Mouse (Mus musculus): ENCODE measurements around the gene Mup19. TPM values are rescaled to one million over a fixed set of nuclear protein-coding genes. Genes with fewer than 3 reads are reported as not detected.
"Not testable (repeated sequence)": the region's sequence is repeated elsewhere in the genome, so short reads cannot be mapped to it uniquely, and the experiment has no call there.

Gene Mup19
- not detected in 2 replicates for polyA plus RNA-seq (2015; fragmentation: Nextera tagmentation; extraction: Ambion mirVana)

DNA sequence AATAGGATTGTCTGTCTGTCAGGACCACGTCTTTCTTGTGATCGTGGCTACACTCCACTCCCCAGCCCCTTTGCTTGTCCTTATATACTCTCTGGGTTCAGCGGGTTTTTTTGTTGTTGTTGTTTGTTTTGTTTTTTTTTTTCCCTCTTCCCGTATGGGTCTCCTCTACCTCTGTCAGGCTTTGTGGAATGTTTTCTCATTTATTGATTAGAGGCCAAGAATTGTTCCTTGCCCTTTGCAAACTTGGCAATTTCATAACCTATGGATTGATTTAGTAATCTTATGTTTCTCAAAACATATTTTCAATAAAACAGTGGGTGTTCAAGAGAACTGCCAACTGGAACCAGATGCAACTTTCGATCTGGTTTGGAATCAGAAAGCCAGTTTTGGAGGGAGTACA, at the start of gene Mup19:
Mup19 (minus strand) TSS at position 101 of the 400 bp plus-strand sequence.
- not testable (repeated sequence) for ATAC-seq; H3K9me3 ChIP-seq (ENCODE audit: control insufficient read depth, low read length); H3K4me3 ChIP-seq (ENCODE audit: low read length); H3K27me3 ChIP-seq (replicated peaks; ENCODE audit: control insufficient read depth, insufficient read depth, low read length); H3K9ac ChIP-seq (ENCODE audit: low read depth, low read length); H3K4me2 ChIP-seq (ENCODE audit: low read length); H3K4me1 ChIP-seq (ENCODE audit: control insufficient read depth, insufficient read depth, low read depth, low read length); H3K27ac ChIP-seq (ENCODE audit: low read depth, low read length); H3K36me3 ChIP-seq (ENCODE audit: control insufficient read depth, insufficient read depth, low read length)
- 92% methylated on average over 1 of the region's 5 CpGs for WGBS

DNA sequence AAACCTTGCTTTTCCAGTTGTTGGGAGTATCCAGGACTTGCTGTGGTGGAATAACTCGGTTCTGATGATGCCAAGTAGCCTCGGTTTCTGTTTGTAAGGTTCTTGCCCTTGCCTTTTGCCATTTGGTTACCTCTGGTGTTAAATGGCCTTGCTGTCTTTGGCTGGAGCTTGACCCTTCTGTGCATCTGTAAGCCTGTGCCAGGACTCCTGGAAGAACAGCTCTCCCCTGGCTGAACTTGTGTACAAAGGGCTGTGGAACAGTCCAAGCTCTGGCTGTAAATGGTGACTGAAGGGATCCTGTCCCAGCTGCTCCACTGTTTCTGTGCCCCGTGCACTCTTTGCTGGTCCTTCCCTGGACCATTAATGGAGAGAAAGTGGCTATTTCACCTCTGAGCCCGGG, 47.1 kb upstream of the Mup19 start:
- Histone ChIP-seq H3K4me2 (ENCODE audit: low read length) (no peak overlapping the region), H3K9me3 (ENCODE audit: control insufficient read depth, low read length) (no peaks in the 10 kb centered on the region), H3K36me3 (ENCODE audit: control insufficient read depth, insufficient read depth, low read length) (no peaks in the 10 kb centered on the region), H3K9ac (ENCODE audit: low read depth, low read length) (no peak overlapping the region), H3K27ac (ENCODE audit: low read depth, low read length) (no peak overlapping the region), H3K4me1 (ENCODE audit: control insufficient read depth, insufficient read depth, low read depth, low read length) (no peaks in the 10 kb centered on the region), H3K4me3 (ENCODE audit: low read length) (no peak overlapping the region), H3K27me3 (replicated peaks; ENCODE audit: control insufficient read depth, insufficient read depth, low read length) (no peaks in the 10 kb centered on the region)
- 72% methylated on average over 4 of the region's 4 CpGs for WGBS
- ATAC-seq: no peak

DNA sequence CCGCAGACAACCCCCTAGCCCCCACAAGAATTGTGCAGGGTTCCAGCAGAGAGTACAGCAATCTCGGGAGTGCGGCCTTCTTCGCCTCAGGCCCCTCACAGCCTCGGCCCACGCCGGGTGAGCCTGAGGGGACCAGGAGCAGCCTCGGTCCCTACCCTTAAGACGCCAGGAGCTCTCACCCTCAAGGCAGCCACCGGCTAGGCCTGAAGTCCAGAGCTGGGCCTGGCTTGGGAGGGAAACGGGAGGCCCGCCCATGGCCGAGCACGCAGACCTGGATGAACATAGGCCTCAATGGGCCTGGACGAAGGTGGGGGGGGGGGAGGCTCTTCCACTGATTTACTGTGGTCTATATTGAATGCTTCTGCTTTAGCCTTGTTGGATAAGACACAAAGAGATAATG, 41.1 kb upstream of the Mup19 start:
- H3K36me3 ChIP-seq (ENCODE audit: control insufficient read depth, insufficient read depth, low read length): no peaks in the 10 kb centered on the region
- no peak overlapping the region for H3K4me2 ChIP-seq (ENCODE audit: low read length)
- no peak overlapping the region for H3K4me3 ChIP-seq (ENCODE audit: low read length)
- H3K9me3 ChIP-seq (ENCODE audit: control insufficient read depth, low read length): peaks cover 4% of the 10 kb centered on the region; the same call in 1 of the 2 replicates
- H3K9ac ChIP-seq (ENCODE audit: low read depth, low read length): no peak overlapping the region
- H3K27ac ChIP-seq (ENCODE audit: low read depth, low read length): no peak overlapping the region
- H3K27me3 ChIP-seq (replicated peaks; ENCODE audit: control insufficient read depth, insufficient read depth, low read length): no peaks in the 10 kb centered on the region
- no peaks in the 10 kb centered on the region for H3K4me1 ChIP-seq (ENCODE audit: control insufficient read depth, insufficient read depth, low read depth, low read length)
- 94% methylated on average over 15 of the region's 15 CpGs for WGBS
- no peak for ATAC-seq

DNA sequence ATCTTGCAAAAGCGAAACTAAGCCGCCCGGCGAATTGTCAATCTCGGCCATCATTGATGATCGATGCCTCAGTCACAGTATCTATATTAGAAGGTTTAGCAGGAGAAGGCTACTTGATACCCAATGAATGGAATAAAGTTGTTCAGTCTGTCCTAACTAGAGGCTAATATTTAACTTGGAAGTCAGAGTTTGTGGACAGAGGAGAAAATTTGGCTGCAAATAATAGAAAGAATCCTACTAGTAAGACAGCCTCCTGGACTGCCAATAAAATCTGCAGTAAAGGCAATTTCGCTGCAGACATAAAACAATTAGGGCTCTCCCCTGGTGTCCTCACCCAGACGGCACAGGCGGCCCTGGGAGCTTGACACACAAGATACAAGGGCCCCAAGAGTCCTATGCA, 40.5 kb upstream of the Mup19 start:
- not testable (repeated sequence) for H3K36me3 ChIP-seq (ENCODE audit: control insufficient read depth, insufficient read depth, low read length); H3K27ac ChIP-seq (ENCODE audit: low read depth, low read length); H3K27me3 ChIP-seq (replicated peaks; ENCODE audit: control insufficient read depth, insufficient read depth, low read length); H3K9me3 ChIP-seq (ENCODE audit: control insufficient read depth, low read length); H3K4me3 ChIP-seq (ENCODE audit: low read length); H3K4me1 ChIP-seq (ENCODE audit: control insufficient read depth, insufficient read depth, low read depth, low read length); H3K9ac ChIP-seq (ENCODE audit: low read depth, low read length); ATAC-seq; H3K4me2 ChIP-seq (ENCODE audit: low read length)
- 94% methylated on average over 9 of the region's 9 CpGs for WGBS

DNA sequence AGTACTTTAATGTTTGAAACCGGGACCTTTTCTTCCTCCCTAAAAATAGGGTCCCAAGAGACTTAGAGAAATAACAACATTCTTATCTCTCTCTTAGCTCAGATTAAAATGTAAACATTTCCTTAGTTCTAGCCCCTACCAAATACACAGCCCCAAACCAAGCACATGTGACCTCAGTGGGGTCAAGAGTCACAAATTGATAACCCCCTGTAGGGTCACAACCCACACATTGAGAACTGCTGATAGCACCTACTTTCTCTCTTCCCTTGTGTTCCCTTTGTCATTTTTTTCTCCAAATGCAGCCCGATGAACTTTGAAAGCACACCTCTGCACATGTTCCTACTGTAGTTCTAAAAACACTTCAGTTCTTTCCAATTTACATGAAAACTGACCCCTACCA, 33.5 kb upstream of the Mup19 start:
- H3K4me3 ChIP-seq (ENCODE audit: low read length): no peak overlapping the region
- H3K27me3 ChIP-seq (replicated peaks; ENCODE audit: control insufficient read depth, insufficient read depth, low read length): no peaks in the 10 kb centered on the region
- H3K36me3 ChIP-seq (ENCODE audit: control insufficient read depth, insufficient read depth, low read length): no peaks in the 10 kb centered on the region
- no peak overlapping the region for H3K9ac ChIP-seq (ENCODE audit: low read depth, low read length)
- 89% methylated on average over 2 of the region's 2 CpGs for WGBS
- H3K4me2 ChIP-seq (ENCODE audit: low read length): no peak overlapping the region
- H3K4me1 ChIP-seq (ENCODE audit: control insufficient read depth, insufficient read depth, low read depth, low read length): no peaks in the 10 kb centered on the region
- H3K9me3 ChIP-seq (ENCODE audit: control insufficient read depth, low read length): no peaks in the 10 kb centered on the region
- H3K27ac ChIP-seq (ENCODE audit: low read depth, low read length): no peak overlapping the region
- no peak for ATAC-seq

DNA sequence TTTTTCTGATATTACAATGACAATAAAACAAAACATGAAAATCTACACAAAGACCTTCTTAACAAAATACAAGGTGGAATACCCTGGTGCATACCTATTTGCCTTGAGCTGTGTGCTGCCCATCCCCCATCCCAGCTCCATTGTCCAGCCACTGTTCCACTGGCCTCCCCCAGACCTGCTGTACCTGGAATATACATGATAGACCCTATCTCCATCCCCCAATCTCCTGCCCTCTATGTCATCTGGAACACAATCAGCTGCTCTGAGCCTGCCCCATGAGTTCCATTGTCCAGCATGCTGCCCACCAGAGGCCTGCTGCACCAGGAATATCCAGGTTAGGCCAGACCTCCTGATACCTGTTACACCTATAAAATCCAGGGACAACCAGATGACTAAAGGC, 31.4 kb upstream of the Mup19 start:
- no peaks in the 10 kb centered on the region for H3K27me3 ChIP-seq (replicated peaks; ENCODE audit: control insufficient read depth, insufficient read depth, low read length)
- no peak overlapping the region for H3K27ac ChIP-seq (ENCODE audit: low read depth, low read length)
- no peaks in the 10 kb centered on the region for H3K36me3 ChIP-seq (ENCODE audit: control insufficient read depth, insufficient read depth, low read length)
- no peaks in the 10 kb centered on the region for H3K9me3 ChIP-seq (ENCODE audit: control insufficient read depth, low read length)
- H3K4me3 ChIP-seq (ENCODE audit: low read length): no peak overlapping the region
- ATAC-seq: no peak
- no peak overlapping the region for H3K9ac ChIP-seq (ENCODE audit: low read depth, low read length)
- H3K4me1 ChIP-seq (ENCODE audit: control insufficient read depth, insufficient read depth, low read depth, low read length): no peaks in the 10 kb centered on the region
- no peak overlapping the region for H3K4me2 ChIP-seq (ENCODE audit: low read length)

DNA sequence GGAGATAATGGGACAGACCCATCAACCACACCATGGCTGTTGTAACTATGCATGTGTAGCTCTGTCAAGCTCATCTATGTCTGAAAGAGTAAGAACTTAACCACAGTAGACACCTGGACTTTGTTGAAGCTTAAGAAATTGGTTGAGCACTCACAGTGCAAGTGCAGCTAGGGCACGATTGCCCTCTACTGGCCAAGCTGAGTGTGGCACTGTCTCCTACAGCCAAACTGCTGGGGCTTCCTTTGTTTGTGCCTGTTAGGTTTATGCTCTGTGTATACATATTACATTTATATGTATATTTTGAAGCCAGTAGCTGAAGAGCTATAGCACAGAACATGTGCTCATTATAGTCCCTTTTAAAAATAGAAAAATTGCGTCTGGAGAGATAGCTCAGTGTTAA, 29.1 kb upstream of the Mup19 start:
- H3K4me2 ChIP-seq (ENCODE audit: low read length); H3K4me3 ChIP-seq (ENCODE audit: low read length); H3K27ac ChIP-seq (ENCODE audit: low read depth, low read length); H3K4me1 ChIP-seq (ENCODE audit: control insufficient read depth, insufficient read depth, low read depth, low read length); H3K9ac ChIP-seq (ENCODE audit: low read depth, low read length); H3K27me3 ChIP-seq (replicated peaks; ENCODE audit: control insufficient read depth, insufficient read depth, low read length); ATAC-seq; H3K9me3 ChIP-seq (ENCODE audit: control insufficient read depth, low read length); H3K36me3 ChIP-seq (ENCODE audit: control insufficient read depth, insufficient read depth, low read length): not testable (repeated sequence)
- WGBS: 24% methylated on average over 2 of the region's 2 CpGs

DNA sequence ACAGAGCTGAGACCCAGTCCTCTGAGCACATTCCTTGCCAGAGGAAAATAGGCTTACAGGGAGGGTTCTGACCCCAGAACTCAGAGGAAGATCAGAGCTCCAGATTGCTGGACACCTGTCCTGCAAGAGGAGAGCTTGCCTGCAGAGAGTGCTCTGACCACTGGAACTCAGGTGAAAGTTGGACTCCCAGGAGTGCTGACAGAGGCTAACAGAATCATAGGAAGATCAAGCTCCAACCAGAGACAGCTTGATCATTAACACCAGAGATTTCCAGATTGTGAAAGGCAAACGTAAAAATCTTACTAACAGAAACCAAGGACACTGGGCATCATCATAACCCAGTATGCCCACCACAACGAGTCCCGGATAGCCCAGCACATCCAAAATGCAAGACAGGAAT, 26.9 kb upstream of the Mup19 start:
- ATAC-seq; H3K27me3 ChIP-seq (replicated peaks; ENCODE audit: control insufficient read depth, insufficient read depth, low read length); H3K9me3 ChIP-seq (ENCODE audit: control insufficient read depth, low read length); H3K36me3 ChIP-seq (ENCODE audit: control insufficient read depth, insufficient read depth, low read length); H3K9ac ChIP-seq (ENCODE audit: low read depth, low read length); H3K27ac ChIP-seq (ENCODE audit: low read depth, low read length); H3K4me1 ChIP-seq (ENCODE audit: control insufficient read depth, insufficient read depth, low read depth, low read length); H3K4me3 ChIP-seq (ENCODE audit: low read length); H3K4me2 ChIP-seq (ENCODE audit: low read length): not testable (repeated sequence)
- 87% methylated on average over 3 of the region's 3 CpGs for WGBS

DNA sequence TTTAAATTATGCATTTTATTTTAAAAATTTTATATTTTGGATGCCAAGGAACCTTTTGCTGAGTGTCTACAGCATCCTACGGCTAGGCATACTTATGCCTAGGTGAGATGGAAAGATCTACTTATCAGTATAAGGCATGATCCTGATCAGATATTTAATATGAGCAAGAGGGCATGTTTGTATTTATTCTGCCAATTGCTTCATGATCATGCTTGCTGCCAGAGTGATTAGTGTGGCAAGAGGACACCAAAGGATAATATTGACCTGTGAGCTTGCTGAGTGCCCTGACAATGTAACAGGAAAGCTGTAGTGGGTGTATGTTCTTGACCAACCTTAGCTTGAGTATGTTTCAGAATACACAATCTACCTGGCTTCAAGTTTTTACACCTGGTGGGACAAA, 7.6 kb upstream of the Mup19 start:
- WGBS: 95% methylated on average over 1 of the region's 1 CpGs

DNA sequence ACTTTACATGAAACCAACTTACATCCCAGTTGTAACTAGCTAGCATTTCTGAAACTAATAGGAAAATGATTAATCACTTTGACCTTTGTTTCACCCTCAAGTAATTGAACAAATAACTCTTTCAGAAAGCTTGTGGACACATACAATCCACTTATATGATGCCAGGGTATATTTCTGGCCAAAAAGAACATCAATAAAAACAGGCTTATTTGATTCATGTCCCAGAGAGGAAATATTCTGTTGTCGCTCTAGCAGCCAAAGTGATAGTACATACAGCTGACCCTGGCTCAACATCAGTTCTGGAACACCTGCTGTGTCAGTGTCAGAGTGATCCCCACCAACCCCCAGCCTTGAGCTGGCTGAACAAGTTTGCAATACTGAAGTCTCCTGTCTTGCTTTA, 2.2 kb upstream of the Mup19 start:
- H3K4me3 ChIP-seq (ENCODE audit: low read length); H3K9ac ChIP-seq (ENCODE audit: low read depth, low read length); H3K27ac ChIP-seq (ENCODE audit: low read depth, low read length); H3K4me1 ChIP-seq (ENCODE audit: control insufficient read depth, insufficient read depth, low read depth, low read length); H3K9me3 ChIP-seq (ENCODE audit: control insufficient read depth, low read length); ATAC-seq; H3K27me3 ChIP-seq (replicated peaks; ENCODE audit: control insufficient read depth, insufficient read depth, low read length); H3K36me3 ChIP-seq (ENCODE audit: control insufficient read depth, insufficient read depth, low read length); H3K4me2 ChIP-seq (ENCODE audit: low read length): not testable (repeated sequence)
- WGBS: 90% methylated on average over 1 of the region's 1 CpGs

More for the DNA sequence above, 7.6 kb upstream of the Mup19 start:
- not testable (repeated sequence) for H3K27me3 ChIP-seq (replicated peaks; ENCODE audit: control insufficient read depth, insufficient read depth, low read length); H3K27ac ChIP-seq (ENCODE audit: low read depth, low read length); ATAC-seq; H3K4me1 ChIP-seq (ENCODE audit: control insufficient read depth, insufficient read depth, low read depth, low read length); H3K4me3 ChIP-seq (ENCODE audit: low read length); H3K4me2 ChIP-seq (ENCODE audit: low read length); H3K9ac ChIP-seq (ENCODE audit: low read depth, low read length); H3K36me3 ChIP-seq (ENCODE audit: control insufficient read depth, insufficient read depth, low read length); H3K9me3 ChIP-seq (ENCODE audit: control insufficient read depth, low read length)

Data from hindbrain, embryonic 16.5 days (tissue).